Mouse (Mus musculus) limb, embryonic 14.5 days (tissue): ENCODE results near the gene Rgs8. TPM values are rescaled to one million over a fixed set of nuclear protein-coding genes. Genes with fewer than 3 reads are reported as not detected.

Experiments used
- ATAC-seq: fragments of 200-750 bp; cut with Nextera tagmentation; 2 replicates; pipeline ENCODE4 v1.8.0; 2017; ENCODE audit warnings: low read depth, moderate number of reproducible peaks, moderate TSS enrichment; ENCODE audit not compliant: low FRiP score
- DNase-seq: peaks from one replicate; pipeline ENCODE4 v3.0.0-alpha.2; 2015; ENCODE audit warnings: low spot score
- H3K27ac ChIP-seq: fragments of 300-500 bp; sonication (generic); replicated peaks from 2 replicates; pipeline ENCODE4 v1.5.1; 2014; ENCODE audit warnings: low read depth, mild to moderate bottlenecking, low read length, moderate library complexity, mixed read lengths
- H3K27me3 ChIP-seq: fragments of 300-500 bp; sonication (generic); 2 replicates; pipeline ENCODE4 v1.6.1; 2014; ENCODE audit warnings: low read length, mixed read lengths; ENCODE audit not compliant: control insufficient read depth, insufficient read depth
- H3K36me3 ChIP-seq: fragments of 300-500 bp; sonication (generic); 2 replicates; pipeline ENCODE4 v1.6.1; 2014; ENCODE audit warnings: mild to moderate bottlenecking, low read length, moderate library complexity, mixed read lengths; ENCODE audit not compliant: control insufficient read depth, insufficient read depth
- H3K4me1 ChIP-seq: fragments of 300-500 bp; sonication (generic); 2 replicates; pipeline ENCODE4 v1.6.1; 2014; ENCODE audit warnings: antibody characterized with exemption, low read length, mixed read lengths; ENCODE audit not compliant: control insufficient read depth, insufficient read depth
- H3K4me2 ChIP-seq: fragments of 300-500 bp; sonication (generic); replicated peaks from 2 replicates; pipeline ENCODE4 v1.6.1; 2014; ENCODE audit warnings: low read depth, mild to moderate bottlenecking, low read length, moderate library complexity; ENCODE audit not compliant: severe bottlenecking
- H3K4me3 ChIP-seq: fragments of 300-500 bp; sonication (generic); replicated peaks from 2 replicates; pipeline ENCODE4 v1.5.1; 2014; ENCODE audit warnings: low read length
- H3K9ac ChIP-seq: fragments of 300-500 bp; sonication (generic); 2 replicates; pipeline ENCODE4 v1.6.1; 2014; ENCODE audit warnings: mild to moderate bottlenecking, low read depth, low read length, moderate library complexity; ENCODE audit not compliant: severe bottlenecking
- H3K9me3 ChIP-seq: fragments of 300-500 bp; sonication (generic); 2 replicates; pipeline ENCODE4 v1.6.1; 2016; ENCODE audit warnings: low read length; ENCODE audit not compliant: control insufficient read depth
- POLR2A ChIP-seq: fragments of 200-500 bp; IDR thresholded peaks from 2 replicates; pipeline ENCODE4 v1.8.0; 2012; ENCODE audit warnings: inconsistent platforms, mild to moderate bottlenecking, moderate library complexity, borderline replicate concordance; ENCODE audit not compliant: insufficient read depth, insufficient read length; ENCODE audit errors: extremely low read depth
- WGBS: fragments of 180-500 bp; shearing (Covaris S2); extraction: QIAGEN DNeasy Blood & Tissue Kit; methylation state at CpG from one replicate; pipeline ENCODE4 v1.1.7; 2014; 5-methylcytosine and 5-hydroxymethylcytosine counted together
- polyA plus RNA-seq, 2 experiments: library from polyadenylated mRNA; depleted of rRNA in 1 of 2; stranded (reverse) in 1 of 2; unstranded in 1 of 2; fragments of >200 nt; fragmentation: Nextera tagmentation in 1 of 2; extraction: Ambion mirVana in 1 of 2; gene quantifications; 2 replicates each; pipeline versions ENCODE4 v1.2.1 to v1.2.3; 2012 to 2014

Gene Rgs8
- polyA plus RNA-seq, 2 experiments: 1.3 to 1.9 TPM

DNA sequence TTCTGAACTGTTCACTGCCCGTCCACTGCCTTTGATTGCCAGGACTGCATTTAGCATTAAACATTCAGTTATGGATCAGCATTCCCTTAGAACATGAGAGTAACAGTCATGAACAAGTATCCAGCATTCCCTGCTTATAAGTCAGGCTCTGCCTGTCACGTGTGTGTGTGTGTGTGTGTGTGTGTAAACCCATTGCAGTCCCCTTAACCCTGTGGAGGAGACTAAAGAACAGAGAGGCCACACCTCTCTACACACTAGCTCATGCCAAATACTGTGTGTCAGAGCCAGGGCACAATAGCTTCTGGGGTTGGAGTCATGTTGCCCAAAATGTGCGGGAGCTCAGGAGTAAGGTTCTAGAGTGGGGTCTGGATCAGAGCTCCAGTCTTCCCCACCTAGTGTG is 26.8 kb downstream of the Rgs8 start:
- ATAC-seq: no peak
- Histone ChIP-seq H3K27me3 (no peaks in the 10 kb centered on the region), H3K9ac (no peak overlapping the region), H3K4me2 (no peak overlapping the region), H3K4me3 (no peak overlapping the region), H3K36me3 (no peaks in the 10 kb centered on the region), H3K4me1 (peaks cover 24% of the 10 kb centered on the region), H3K27ac (no peak overlapping the region), H3K9me3 (no peaks in the 10 kb centered on the region)
- DNase-seq: no peak
- 50% methylated on average over 3 of the region's 3 CpGs for WGBS
- no peak for TF ChIP-seq POLR2A

DNA sequence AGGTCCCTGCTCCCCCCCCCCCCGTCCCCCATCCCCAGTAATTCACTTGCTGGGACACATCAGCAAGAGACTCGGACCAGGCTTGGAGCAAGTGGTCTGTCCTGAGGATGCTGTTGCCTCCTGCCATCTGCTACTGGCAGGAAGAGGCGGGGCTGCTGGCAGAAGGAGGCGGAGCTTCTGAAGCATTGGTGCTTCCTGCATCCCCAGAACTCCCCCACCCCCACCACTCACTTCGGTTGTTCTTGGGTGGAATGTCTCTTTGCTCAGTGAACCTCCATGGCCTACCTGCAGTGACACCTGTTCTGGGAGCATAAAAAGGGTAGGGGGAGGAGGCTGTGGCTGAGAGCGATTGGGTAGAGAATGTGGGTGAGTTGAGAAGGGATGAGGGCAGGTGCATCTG is 27.5 kb downstream of the Rgs8 start:
- H3K27me3 ChIP-seq: no peaks in the 10 kb centered on the region
- H3K4me3 ChIP-seq: no peak overlapping the region
- DNase-seq: no peak
- no peaks in the 10 kb centered on the region for H3K9me3 ChIP-seq
- WGBS: 55% methylated on average over 6 of the region's 6 CpGs
- peaks cover 28% of the 10 kb centered on the region for H3K4me1 ChIP-seq
- H3K36me3 ChIP-seq: no peaks in the 10 kb centered on the region
- no peak overlapping the region for H3K4me2 ChIP-seq
- H3K27ac ChIP-seq: no peak overlapping the region
- no peak for ATAC-seq
- no peak overlapping the region for H3K9ac ChIP-seq
- no peak for TF ChIP-seq POLR2A

DNA sequence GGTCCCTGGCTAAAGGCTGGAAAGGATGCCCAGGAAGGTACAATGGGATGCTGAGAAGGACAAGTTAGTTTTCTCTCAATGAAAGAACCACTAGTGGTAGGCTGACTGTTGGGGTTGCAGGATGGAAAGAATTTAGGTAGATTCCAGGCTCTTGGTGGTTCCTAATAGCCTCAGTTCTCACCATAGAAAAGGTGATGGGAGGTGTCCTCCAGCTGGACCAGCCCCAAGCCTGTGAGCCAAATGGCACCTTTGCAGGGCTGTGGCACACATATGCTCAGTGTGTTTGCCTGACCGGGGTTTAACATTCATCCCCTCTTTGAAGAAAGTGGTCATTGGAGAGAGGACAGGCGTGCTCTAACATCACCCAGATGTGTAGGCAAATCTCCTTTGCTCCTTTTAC is 28.2 kb downstream of the Rgs8 start:
- Histone ChIP-seq H3K9ac (no peak overlapping the region), H3K36me3 (no peaks in the 10 kb centered on the region), H3K27me3 (no peaks in the 10 kb centered on the region), H3K4me3 (no peak overlapping the region), H3K9me3 (no peaks in the 10 kb centered on the region), H3K27ac (no peak overlapping the region), H3K4me2 (no peak overlapping the region), H3K4me1 (peaks cover 34% of the 10 kb centered on the region)
- TF ChIP-seq POLR2A: no peak
- ATAC-seq (no peak), DNase-seq (no peak)
- WGBS: 88% methylated on average over 2 of the region's 2 CpGs

DNA sequence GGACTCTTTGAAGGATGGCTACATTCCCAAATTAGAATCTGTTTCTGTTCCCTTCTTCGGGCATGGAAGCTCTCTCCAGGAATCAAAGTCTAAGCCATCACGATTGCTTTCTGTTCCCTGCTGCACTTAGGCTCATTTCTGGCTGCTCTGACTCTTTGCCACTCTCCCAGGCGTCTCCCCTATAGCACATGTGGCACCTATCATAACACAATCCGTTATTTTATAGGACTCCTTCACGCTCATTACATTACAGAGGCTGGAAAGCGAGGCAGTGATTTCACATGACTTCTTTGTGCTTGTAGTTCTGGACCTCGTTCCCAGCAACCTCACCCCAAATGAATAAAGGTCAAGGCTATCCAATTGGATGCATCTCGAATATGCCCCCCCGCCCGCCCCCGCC is 30.4 kb downstream of the Rgs8 start:
- Histone ChIP-seq H3K4me3 (no peak overlapping the region), H3K9me3 (no peaks in the 10 kb centered on the region), H3K4me1 (peaks cover 35% of the 10 kb centered on the region), H3K9ac (no peak overlapping the region), H3K36me3 (no peaks in the 10 kb centered on the region), H3K4me2 (no peak overlapping the region), H3K27ac (no peak overlapping the region; the same call in 1 of the 2 replicates), H3K27me3 (no peaks in the 10 kb centered on the region)
- peak; percentile 76; the same call in 1 of the 2 replicates for ATAC-seq
- no peak for TF ChIP-seq POLR2A
- WGBS: 40% methylated on average over 11 of the region's 11 CpGs
- DNase-seq: peak; percentile 45

DNA sequence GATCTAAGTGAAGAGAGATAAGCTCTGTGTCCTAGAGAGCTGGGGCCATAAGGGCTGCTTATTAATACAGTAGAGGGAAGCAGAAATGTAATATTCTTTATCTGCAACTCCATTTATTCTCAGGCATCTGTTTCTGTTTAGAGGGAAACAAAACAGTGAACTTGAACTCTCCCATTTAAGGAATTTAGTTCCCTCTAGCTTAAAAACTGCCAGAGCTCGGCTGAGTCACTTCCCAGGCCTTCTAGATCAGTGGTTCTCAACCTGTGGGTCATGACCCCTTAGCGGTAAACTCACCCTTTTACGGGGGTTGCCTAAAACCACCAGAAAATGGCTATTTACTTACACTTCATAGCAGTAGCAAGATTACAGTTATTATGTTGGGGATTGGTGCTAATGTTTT is 32.8 kb downstream of the Rgs8 start:
- Histone ChIP-seq H3K27ac (no peak overlapping the region), H3K27me3 (no peaks in the 10 kb centered on the region), H3K4me1 (peaks cover 26% of the 10 kb centered on the region), H3K4me2 (no peak overlapping the region), H3K9ac (no peak overlapping the region), H3K4me3 (no peak overlapping the region), H3K9me3 (no peaks in the 10 kb centered on the region), H3K36me3 (no peaks in the 10 kb centered on the region)
- no peak for ATAC-seq
- TF ChIP-seq POLR2A: no peak
- 25% methylated on average over 3 of the region's 3 CpGs for WGBS
- no peak for DNase-seq

DNA sequence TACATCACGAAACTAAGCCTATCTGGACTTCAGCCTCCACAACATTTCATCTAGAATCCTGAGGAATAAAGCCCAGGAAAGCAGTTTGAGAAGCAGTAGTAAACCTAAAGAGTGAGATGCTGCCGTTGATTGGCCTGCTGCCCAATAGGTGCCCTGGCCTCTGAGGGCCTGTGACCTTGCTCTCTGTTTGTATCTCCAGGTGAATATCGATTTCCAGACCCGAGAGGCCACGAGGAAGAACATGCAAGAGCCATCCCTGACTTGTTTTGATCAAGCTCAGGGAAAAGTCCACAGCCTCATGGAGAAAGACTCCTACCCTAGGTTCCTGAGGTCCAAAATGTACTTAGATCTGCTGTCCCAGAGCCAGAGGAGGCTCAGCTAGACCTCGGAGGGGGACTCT is 39.7 kb downstream of the Rgs8 start:
- 89% methylated on average over 6 of the region's 6 CpGs for WGBS
- DNase-seq: no peak

More for the DNA sequence above, 39.7 kb downstream of the Rgs8 start:
- Histone ChIP-seq H3K4me1 (peaks cover under 1% of the 10 kb centered on the region; the same call in 1 of the 2 replicates), H3K9ac (no peak overlapping the region), H3K27ac (no peak overlapping the region), H3K36me3 (no peaks in the 10 kb centered on the region), H3K4me2 (no peak overlapping the region), H3K4me3 (no peak overlapping the region), H3K9me3 (no peaks in the 10 kb centered on the region), H3K27me3 (no peaks in the 10 kb centered on the region)
- ATAC-seq: no peak
- TF ChIP-seq POLR2A: no peak
